Mouse (Mus musculus): ENCODE measurements around the gene Dynlt1f.
A peak's percentile ranks its signal among the peaks of the same experiment; 100 is the strongest.
"Not testable (repeated sequence)": the region's sequence is repeated elsewhere in the genome, so short reads cannot be mapped to it uniquely, and the experiment has no call there.

The Dynlt1f gene

GRCm38 (mm10) chr17:6661093-6661816 lies 5.6 kb upstream of the Dynlt1f start:
- peak; percentile 65 for DNase-seq

GRCm38 (mm10) chr17:6660589-6660988 lies 4.9 kb upstream of the Dynlt1f start:
- DNase-seq, result peak; percentile 24

GRCm38 (mm10) chr17:6658801-6659200 lies 3.1 kb upstream of the Dynlt1f start, which contains the start of gene Sytl3:
Sytl3 (plus strand) TSS chr17:6659093.
- DNase-seq, result not testable (repeated sequence)

GRCm38 (mm10) chr17:6656471-6656870 lies 771 bp upstream of the Dynlt1f start:
- DNase-seq, result not testable (repeated sequence)

GRCm38 (mm10) chr17:6655087-6655511 lies 601 bp downstream of the Dynlt1f start:
- peak; percentile 78 for DNase-seq

- not testable (repeated sequence) for DNase-seq
Measured at GRCm38 (mm10) chr17:6653341-6653946, 2.3 kb downstream of the Dynlt1f start.

DNA sequence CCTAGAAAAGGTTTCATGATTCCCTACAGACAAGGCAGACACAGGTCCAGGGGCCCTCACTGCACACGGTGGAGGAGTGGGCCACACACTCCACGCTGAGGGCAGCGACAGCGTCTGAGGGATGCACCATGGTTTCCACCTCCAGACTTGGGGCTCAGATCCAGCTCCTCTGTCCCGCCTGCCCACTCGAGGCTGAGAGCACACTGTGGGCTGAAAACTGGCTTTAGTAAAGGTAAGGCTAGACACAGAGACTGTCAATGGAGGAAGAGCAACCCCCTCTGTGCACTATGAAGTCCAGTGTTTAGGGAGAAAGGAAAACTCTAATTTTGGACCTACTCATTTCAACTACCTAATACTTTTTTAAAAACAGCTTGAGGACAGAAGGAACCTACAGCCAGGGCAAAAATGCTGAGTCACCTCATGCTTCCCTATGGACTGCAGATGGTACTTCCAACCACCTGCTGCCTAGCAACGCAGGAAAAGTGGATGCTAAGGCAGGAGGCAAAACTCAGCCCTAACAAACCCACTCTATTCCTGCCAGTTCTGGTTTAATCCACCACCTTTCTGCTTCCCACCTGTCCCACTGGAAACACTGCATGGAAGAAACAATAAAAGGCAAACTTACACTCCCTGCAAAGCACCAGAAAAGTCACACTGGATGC lies 4.7 kb downstream of the Dynlt1f start:
- peak; percentile 7 for DNase-seq

- not testable (repeated sequence) for DNase-seq
Measured at GRCm38 (mm10) chr17:6647452-6647851, 8.2 kb downstream of the Dynlt1f start.

DNA sequence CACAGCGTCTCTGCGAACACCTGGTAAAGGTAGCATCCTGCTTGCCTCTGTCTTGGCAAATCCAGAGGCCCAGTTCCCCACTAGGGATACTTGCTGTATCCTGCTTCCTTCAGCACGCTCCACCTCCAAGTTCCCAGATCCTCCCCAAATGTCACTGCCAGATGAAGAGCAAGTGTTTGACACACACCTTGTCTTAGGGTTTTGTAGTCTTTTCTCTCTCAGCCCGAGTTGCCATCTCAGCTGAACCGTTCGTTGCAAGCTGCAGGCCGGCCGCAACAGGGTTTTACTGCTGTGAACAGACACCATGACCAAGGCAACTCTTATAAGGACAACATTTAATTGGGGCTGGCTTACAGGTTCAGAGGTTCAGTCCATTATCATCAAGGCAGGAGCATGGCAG lies 8.9 kb downstream of the Dynlt1f start:
- DNase-seq, result not testable (repeated sequence)

DNA sequence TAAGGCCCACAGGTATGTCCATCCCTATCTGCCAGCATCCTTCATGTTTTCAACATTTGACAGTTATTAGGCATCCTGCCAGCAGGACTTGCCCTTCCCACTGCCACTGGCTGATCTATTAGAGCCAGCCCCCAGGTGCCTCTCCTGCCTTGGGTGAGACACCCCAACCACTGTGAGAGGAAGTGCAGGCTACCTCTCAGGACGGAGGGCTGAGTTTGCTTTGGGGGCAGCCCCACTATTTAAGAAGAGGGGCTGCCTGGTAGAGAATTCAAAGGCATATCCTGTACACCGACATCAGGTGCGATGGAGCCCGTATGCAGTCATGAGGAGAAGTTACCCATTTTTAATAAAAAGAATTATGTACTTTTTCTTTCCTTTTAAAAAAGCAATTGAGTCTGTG lies 10.0 kb downstream of the Dynlt1f start:
- not testable (repeated sequence) for DNase-seq

- DNase-seq, result not testable (repeated sequence)
Measured at GRCm38 (mm10) chr17:6644673-6645072, 11.0 kb downstream of the Dynlt1f start.

GRCm38 (mm10) chr17:6644210-6644609 lies 11.5 kb downstream of the Dynlt1f start:
- DNase-seq, result not testable (repeated sequence)

DNA sequence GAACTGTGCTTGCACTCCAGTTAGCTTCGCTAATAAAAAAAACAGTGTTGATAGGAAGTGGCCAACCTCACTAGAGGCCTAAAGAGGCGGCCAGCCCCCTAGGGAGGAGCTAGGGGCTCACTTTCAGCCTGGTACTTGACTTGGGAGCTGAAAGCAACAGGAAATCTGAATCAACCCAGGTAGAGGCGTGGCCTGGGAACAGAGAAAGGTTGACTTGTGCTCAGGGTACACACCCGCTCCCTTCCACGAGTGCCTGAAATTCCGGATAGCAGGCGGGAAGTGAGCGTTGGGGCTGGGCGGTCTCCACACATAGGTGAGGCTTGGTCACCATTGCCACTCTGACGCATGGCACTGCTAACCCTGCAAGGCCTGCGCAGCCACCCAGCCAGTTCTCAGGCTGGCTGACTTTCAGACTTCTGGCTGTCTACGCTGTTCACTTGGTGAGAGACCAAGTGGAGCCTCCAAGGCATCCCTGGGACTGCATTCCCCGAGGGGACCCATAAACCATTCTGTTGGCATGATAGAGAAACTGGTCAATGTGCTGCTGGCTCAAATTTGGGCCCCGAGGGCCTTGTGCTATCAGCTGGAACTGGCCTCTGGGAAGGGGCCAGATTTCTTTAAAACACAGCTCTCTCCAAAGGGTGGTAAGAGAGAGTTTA lies 14.8 kb downstream of the Dynlt1f start:
- peak; percentile 15 for DNase-seq

GRCm38 (mm10) chr17:6640044-6640637 lies 15.6 kb downstream of the Dynlt1f start:
- not testable (repeated sequence) for DNase-seq

- DNase-seq, result not testable (repeated sequence)
Measured at GRCm38 (mm10) chr17:6639486-6639885, 16.2 kb downstream of the Dynlt1f start.

- DNase-seq, result not testable (repeated sequence)
Measured at GRCm38 (mm10) chr17:6638444-6638843, 17.3 kb downstream of the Dynlt1f start.

- DNase-seq, result not testable (repeated sequence)
Measured at GRCm38 (mm10) chr17:6637434-6637833, 18.3 kb downstream of the Dynlt1f start.

DNA sequence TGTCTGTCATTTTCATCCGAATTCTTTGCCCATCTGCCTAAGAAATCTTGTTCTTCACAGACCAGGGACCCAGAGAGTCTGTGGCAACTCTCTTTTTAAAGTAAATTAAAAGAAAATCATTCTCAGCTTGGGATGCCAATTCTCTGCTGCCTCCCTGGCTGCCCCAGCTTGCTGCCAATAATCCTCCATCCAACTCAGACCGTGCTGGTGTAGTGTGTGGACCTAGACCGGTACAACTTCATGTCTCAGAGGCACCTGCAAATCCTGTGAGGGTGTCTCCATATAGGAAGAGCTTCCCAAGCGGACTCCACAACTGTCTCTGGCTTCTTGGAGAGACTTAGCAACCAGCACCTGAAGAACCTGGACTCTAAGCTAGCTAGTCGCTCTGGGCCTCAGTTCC lies 18.8 kb downstream of the Dynlt1f start:
- peak; percentile 4 for DNase-seq

DNA sequence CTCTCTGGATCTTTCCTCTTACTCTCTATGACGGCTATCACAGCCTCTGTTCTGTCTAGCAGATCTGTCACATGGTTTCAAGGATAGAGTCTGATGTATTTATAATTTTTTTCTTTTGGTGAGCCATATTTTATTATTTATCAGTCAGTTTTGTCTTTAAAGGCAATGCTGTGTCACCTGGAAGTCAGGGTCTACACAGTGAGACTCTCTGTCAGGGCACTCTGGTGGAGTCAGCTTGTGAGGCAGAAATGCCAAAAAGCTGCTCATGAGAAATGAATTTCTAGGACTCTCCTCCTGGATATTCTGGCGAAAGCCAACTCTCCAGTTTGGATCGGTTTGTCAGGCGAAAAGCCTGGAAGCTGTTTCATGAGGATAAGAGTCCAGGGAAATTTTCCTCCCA lies 19.9 kb downstream of the Dynlt1f start:
- DNase-seq, result not testable (repeated sequence)

DNA sequence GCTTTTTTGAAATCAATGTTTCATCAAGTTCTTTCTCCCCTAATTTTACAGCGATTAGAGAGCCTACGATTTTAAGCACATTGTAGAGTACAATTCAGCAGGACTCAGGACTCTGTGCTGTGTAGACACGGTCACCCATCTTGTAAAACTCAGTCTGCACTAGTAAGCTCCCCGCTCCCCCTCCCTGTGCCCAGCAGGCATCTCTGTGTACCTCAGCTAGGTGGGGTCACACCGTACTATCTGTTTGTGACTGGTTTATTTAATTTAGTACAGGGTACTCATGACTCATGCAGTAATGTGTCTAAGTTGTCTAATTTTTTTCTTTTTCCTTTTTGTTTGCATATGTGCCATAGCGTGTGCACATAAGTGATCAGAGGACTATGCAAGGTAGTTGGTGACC lies 22.9 kb downstream of the Dynlt1f start:
- DNase-seq, result not testable (repeated sequence)

DNA sequence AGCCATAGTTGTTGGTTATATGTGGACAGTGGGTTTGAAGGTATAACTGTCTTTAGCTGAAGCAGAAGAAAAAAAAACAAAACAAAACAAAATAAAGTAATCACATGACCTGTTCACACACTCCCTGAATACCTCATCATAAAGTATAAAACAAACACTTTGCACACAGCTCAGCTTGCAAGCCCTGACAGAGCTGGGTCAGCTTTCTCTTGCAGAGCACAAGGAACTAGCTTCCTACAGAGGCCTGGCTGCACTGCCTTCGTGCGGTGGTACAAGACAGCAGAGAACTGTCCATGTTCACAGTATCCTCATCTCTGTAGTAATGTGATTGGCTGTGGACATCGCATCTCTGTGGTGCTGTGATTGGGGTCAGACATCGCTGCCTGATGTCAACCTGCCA lies 25.3 kb downstream of the Dynlt1f start:
- DNase-seq, result not testable (repeated sequence)

DNA sequence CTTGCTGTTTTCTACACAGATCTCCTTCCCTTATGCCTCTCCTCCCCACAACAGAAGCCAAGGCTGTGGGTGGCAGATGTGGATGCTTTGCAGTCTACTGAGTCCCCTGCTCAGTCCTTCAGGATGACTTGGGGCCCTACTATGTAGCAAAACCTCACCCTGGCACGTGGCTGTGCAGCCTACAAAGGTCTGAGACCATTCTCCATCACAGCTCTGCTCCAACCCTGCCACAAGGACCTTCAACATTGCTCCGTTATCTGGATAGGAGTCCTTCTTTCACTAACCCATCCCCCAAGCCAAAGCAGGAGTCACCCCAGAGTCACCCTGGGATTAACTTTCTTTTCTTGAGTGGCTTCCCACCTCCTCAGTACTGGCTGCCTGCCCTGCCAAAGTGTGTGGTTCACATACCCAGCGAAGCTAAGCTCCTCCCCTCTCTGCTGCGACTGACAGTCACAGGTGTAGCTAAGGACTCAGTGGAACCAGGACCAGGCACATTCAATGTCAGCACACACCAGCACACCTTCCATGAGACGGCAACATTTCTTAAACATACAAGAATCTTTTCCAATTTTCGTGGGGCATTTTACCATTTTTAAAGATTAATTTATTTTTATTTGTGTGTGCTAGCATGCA lies 30.7 kb downstream of the Dynlt1f start:
- not testable (repeated sequence) for DNase-seq
